Comparison of ENCODE assay signal across 16 mouse cellular contexts in the genomic region with DNA sequence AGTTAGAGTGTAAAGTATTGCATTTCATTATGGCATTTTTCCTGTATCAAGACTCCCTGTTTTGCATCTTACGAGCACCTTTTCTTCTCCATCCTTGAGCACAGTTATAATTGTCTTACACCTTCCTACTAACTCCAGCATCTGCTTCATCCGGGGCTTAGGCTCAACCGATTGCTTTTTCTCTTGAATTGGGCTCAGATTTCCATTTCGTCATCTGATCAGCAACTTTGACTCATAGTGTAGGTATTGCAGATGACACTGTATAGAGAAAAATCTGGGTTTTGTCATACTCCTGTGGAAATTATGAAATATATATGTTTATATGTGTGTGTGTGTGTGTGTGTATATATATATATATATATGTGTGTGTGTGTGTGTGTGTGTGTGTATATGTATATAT.
"Had no signal": no experiment of that assay in that cellular context is flagged by ENCODE, and none has a peak within 500 bp of the region (broad histone marks: within the 10 kb centered on the region; RNA-seq: fewer than 3 reads in every experiment).

No protein-coding gene starts in this region.

- DNase-seq: heart, postnatal 10 days; heart, postnatal 14 days; heart, postnatal 36 days; heart, postnatal 4 days; kidney, adult 11 months; kidney, adult 18-20 months; kidney, adult 2 months; kidney, adult 8-10 months; kidney, adult 9 months; kidney, postnatal 10 days; kidney, postnatal 14 days; kidney, postnatal 25 days; kidney, postnatal 36 days; kidney, postnatal 4 days; layer of hippocampus, adult 9-11 months; layer of hippocampus, postnatal 36 days had no signal
